Mouse (Mus musculus): ENCODE data around the gene 4933415F23Rik. TPM values are rescaled to one million over a fixed set of nuclear protein-coding genes. Genes with fewer than 3 reads are reported as not detected.
"Not testable (repeated sequence)": the region's sequence is repeated elsewhere in the genome, so short reads cannot be mapped to it uniquely, and the experiment has no call there.

The 4933415F23Rik gene
- 0.06 TPM in 1 of 2 replicates, not detected in the other for polyA plus RNA-seq (2012; rRNA removed)

DNA sequence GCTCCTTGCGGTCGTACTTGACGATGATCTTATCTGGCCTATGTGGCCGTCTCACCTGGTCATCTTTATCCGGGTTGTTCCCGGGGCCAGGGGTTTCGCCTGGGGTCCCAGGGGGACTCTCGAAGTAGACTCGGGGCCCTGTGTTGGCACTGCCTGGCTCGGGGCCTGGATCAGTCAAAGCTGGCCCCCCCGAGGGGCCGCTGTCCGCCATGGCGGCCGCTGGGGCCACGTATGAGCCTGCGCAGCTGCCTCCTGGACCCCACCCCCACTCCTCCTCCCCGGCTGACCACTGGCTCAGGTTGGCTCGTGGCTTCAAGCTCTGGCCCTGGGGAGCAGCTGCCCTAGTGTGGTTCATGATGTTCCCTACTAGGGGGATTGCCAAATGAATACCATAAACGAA is at the start of gene 4933415F23Rik:
Gene 4933415F23Rik (minus strand): TSS at position 233 of the 400 bp plus-strand sequence.
- TF ChIP-seq CTCF (IDR thresholded peaks at IDR 0.05; ENCODE audit: insufficient read depth, low read length) (no peak), POLR2A (IDR thresholded peaks at IDR 0.05; ENCODE audit: borderline replicate concordance, extremely low read depth, low read depth, low read length) (no peak)
- H3K4me3 ChIP-seq (replicated peaks; ENCODE audit: extremely low read depth, low read depth, low read length): no peak within 1 kb of the TSS
- H3K4me1 ChIP-seq (ENCODE audit: control insufficient read depth, insufficient read depth, low read length): no peaks in the 10 kb centered on the region; the same call in 1 of the 2 replicates
- WGBS: 94% methylated on average over 20 of the region's 20 CpGs
- no peak for DNase-seq

DNA sequence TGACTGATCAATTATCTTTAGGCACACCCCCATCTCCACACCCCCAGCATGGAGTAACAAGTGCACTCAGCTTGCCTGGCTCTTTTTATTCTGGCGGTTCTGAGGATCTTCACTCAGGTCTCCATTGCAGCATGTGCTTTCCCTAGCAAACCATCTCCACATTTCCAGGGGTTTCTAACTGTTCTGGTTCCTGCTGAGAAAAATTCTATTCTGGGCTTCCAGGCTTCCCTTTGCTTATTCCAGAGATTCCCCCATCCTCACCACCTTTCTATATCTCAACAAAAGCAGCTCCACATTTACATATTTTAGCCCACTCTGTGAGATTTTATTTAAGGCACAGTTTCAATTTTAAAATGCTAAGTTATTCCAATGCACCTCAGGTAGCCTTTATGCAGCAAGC is 49.7 kb upstream of the 4933415F23Rik start:
- Histone ChIP-seq H3K4me1 (ENCODE audit: control insufficient read depth, insufficient read depth, low read length) (no peaks in the 10 kb centered on the region), H3K4me3 (replicated peaks; ENCODE audit: extremely low read depth, low read depth, low read length) (no peak overlapping the region)
- no peak for DNase-seq
- WGBS: 86% methylated on average over 1 of the region's 1 CpGs
- TF ChIP-seq POLR2A (IDR thresholded peaks at IDR 0.05; ENCODE audit: borderline replicate concordance, extremely low read depth, low read depth, low read length): no peak
- TF ChIP-seq CTCF (IDR thresholded peaks at IDR 0.05; ENCODE audit: insufficient read depth, low read length): no peak

DNA sequence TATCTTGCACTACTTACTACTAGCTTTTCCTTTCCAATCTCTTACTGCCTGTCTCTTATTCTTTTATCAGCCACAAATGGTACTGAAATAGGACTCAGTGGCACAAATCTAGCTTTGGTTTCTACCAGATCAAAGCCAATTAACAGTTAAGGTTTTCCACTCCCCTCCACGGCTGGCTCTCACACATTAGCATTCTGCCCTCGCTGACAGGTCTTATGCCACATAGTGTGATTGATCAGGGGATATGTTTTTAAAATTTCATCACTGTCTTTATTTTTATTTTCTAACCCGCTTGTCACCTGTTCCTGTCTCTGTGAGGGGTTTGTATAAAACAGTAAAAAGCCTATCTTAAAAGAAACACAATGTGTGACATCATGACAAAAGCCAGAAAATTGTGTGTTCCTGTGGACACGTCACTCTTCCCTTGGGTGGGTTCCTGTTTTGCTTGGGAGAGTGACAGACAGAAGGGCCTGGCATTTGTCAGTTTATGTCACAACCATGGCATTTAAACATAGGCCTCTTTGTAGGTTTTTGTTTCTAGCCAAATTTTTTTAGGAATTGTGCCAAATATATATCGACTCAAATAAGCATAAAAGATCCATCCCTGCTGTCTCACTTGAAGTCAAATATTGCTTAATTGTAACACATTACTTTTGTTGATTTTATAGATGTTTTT is 44.3 kb upstream of the 4933415F23Rik start:
- no peak for DNase-seq
- no peak for TF ChIP-seq POLR2A (IDR thresholded peaks at IDR 0.05; ENCODE audit: borderline replicate concordance, extremely low read depth, low read depth, low read length)
- no peak for TF ChIP-seq CTCF (IDR thresholded peaks at IDR 0.05; ENCODE audit: insufficient read depth, low read length)
- no peak overlapping the region for H3K4me3 ChIP-seq (replicated peaks; ENCODE audit: extremely low read depth, low read depth, low read length)
- WGBS: 38% methylated on average over 5 of the region's 5 CpGs
- H3K4me1 ChIP-seq (ENCODE audit: control insufficient read depth, insufficient read depth, low read length): peaks cover 4% of the 10 kb centered on the region

DNA sequence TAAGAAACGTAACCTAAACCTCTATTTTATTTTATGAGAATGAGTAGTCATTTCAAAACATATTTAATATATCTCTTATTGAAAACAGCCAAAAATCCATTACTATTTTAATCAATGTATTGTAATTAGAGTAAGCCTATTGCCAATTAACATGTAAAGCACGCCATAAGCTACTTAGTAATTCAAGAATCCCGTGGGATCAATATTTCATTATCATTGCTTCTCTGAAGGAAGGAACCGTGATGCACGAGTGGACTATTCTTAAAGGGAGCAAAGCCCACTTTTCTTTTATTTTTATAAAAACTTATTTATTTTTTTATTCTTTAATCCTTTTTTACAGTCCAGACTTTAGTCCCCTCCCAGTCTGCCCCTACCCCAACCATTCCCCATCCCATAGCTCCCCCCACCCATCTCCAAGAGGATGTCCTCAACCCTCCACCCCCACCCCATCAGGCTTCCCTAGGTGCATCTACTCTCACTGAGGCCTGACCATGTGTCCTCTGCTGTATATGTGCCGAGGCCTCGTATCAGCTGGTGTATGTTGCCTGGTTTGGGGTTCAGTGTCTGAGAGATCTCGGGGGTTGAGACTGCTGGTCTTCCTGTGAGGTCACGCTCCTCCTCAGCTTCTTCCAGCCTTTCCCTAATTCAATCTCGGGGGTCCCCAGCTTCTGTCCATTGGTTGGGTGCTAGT is 39.2 kb upstream of the 4933415F23Rik start:
- DNase-seq: no peak
- TF ChIP-seq POLR2A (IDR thresholded peaks at IDR 0.05; ENCODE audit: borderline replicate concordance, extremely low read depth, low read depth, low read length) (no peak), CTCF (IDR thresholded peaks at IDR 0.05; ENCODE audit: insufficient read depth, low read length) (no peak)
- WGBS: 87% methylated on average over 10 of the region's 10 CpGs
- Histone ChIP-seq H3K4me3 (replicated peaks; ENCODE audit: extremely low read depth, low read depth, low read length) (no peak overlapping the region), H3K4me1 (ENCODE audit: control insufficient read depth, insufficient read depth, low read length) (peaks cover 2% of the 10 kb centered on the region)

DNA sequence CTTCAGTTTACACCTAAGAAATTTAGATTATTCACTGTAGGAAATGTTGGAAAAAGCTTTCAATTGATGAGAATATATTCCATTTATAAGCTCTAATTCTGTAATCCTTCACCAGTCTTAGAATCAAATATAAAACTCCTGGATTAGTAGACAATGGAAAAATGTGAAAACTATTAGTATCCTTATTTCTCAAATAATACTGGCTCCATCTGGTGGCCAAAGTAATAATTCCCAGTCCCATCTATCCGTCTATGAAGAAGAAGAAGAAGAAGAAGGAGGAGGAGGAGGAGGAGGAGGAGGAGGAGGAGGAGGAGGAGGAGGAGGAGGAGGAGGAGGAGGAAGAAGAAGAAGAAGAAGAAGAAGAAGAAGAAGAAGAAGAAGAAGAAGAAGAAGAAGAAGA is 38.5 kb upstream of the 4933415F23Rik start:
- not testable (repeated sequence) for DNase-seq; H3K4me1 ChIP-seq (ENCODE audit: control insufficient read depth, insufficient read depth, low read length); H3K4me3 ChIP-seq (replicated peaks; ENCODE audit: extremely low read depth, low read depth, low read length)
- WGBS: 0% methylated on average over 1 of the region's 1 CpGs
- 0 out of 2 replicates have a peak, but pooled peaks have one; percentile 4 for TF ChIP-seq CTCF (IDR thresholded peaks at IDR 0.05; ENCODE audit: insufficient read depth, low read length)

DNA sequence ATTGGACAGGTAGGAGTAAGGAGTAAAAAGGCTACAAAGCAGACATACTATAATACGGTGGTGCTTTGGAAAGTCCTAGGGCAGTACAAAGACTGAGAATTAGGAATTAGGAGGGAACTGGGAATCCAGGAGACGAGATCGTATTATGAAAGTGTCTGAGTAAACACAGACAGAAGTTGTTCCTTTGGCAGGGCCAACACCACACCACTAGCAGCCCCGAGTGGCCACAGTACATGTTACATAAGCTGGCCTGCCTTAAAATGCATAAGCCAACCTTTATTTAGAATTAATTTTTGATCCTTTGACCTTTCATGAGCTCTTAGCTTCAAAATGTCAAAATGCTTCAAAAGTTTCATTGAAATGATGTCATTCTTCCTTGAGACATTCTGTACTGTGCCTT is 18.8 kb upstream of the 4933415F23Rik start:
- WGBS: 40% methylated on average over 4 of the region's 4 CpGs
- no peak overlapping the region for H3K4me3 ChIP-seq (replicated peaks; ENCODE audit: extremely low read depth, low read depth, low read length)
- TF ChIP-seq CTCF (IDR thresholded peaks at IDR 0.05; ENCODE audit: insufficient read depth, low read length) (0 out of 2 replicates have a peak, but pooled peaks have one; percentile 12), POLR2A (IDR thresholded peaks at IDR 0.05; ENCODE audit: borderline replicate concordance, extremely low read depth, low read depth, low read length) (no peak)
- no peak for DNase-seq
- peaks cover 9% of the 10 kb centered on the region for H3K4me1 ChIP-seq (ENCODE audit: control insufficient read depth, insufficient read depth, low read length)

DNA sequence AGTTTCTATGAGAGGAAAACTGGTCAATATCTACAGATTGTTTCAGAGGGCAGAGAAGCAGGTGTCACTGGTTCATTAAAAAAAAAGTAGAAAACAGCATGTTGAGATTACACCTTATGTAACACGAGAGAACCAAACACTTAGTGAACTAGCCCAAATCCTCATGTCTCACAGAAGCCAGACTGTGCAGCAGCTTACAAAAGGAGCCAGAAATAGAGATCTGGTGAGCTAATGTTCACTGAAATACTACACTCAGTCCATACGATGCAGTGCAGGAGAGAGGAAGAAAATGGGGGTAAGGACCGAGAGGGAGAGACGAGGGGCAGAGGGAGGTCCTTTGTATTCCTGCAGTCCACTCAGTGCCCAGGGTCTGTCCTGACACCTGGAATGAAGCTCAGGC is 17.4 kb upstream of the 4933415F23Rik start:
- WGBS: 65% methylated on average over 4 of the region's 4 CpGs
- no peak for DNase-seq
- H3K4me3 ChIP-seq (replicated peaks; ENCODE audit: extremely low read depth, low read depth, low read length): no peak overlapping the region
- no peak for TF ChIP-seq POLR2A (IDR thresholded peaks at IDR 0.05; ENCODE audit: borderline replicate concordance, extremely low read depth, low read depth, low read length)
- TF ChIP-seq CTCF (IDR thresholded peaks at IDR 0.05; ENCODE audit: insufficient read depth, low read length): no peak
- H3K4me1 ChIP-seq (ENCODE audit: control insufficient read depth, insufficient read depth, low read length): peaks cover 9% of the 10 kb centered on the region

DNA sequence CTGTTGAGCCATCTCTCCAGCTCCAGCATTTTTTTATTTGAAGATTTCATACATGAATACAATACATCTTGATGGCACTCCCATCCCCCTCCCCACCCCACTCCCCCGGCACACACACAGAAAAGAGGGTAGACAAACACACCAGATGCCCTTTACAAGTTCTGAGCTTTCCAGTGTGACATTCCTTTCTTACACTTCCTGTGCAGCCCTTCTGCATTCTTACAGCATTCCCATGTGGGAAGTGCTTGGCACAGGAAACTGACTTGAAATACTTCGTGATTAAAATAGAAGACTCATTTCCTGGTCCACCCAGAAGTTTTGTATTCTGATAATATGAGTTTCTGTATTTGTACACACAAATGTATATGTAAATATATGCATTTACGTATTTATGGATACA is 15.4 kb upstream of the 4933415F23Rik start:
- TF ChIP-seq POLR2A (IDR thresholded peaks at IDR 0.05; ENCODE audit: borderline replicate concordance, extremely low read depth, low read depth, low read length): no peak
- TF ChIP-seq CTCF (IDR thresholded peaks at IDR 0.05; ENCODE audit: insufficient read depth, low read length): no peak
- Histone ChIP-seq H3K4me1 (ENCODE audit: control insufficient read depth, insufficient read depth, low read length) (peaks cover 9% of the 10 kb centered on the region), H3K4me3 (replicated peaks; ENCODE audit: extremely low read depth, low read depth, low read length) (no peak overlapping the region)
- no peak for DNase-seq
- 15% methylated on average over 3 of the region's 3 CpGs for WGBS

DNA sequence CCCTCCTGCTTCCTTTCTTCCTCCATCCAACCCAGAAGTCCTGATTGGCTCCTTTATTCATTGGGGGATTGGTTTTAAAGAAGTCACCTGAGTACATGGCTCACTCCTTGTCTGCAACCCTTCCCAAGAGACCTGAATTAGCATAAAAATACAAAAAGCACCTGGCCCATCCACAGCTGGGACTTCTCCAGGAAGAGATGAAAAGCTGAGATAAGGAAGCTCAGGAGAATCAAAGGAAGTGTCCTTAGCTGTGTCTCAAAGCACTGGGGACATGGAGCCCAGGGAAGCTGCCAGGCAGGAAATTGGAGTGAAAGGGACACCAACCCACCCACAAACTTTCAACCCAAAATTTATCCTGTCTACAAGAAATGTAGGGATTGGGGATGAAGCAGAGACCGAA is 7.1 kb upstream of the 4933415F23Rik start:
- H3K4me1 ChIP-seq (ENCODE audit: control insufficient read depth, insufficient read depth, low read length): no peaks in the 10 kb centered on the region
- no peak overlapping the region for H3K4me3 ChIP-seq (replicated peaks; ENCODE audit: extremely low read depth, low read depth, low read length)
- TF ChIP-seq POLR2A (IDR thresholded peaks at IDR 0.05; ENCODE audit: borderline replicate concordance, extremely low read depth, low read depth, low read length) (no peak), CTCF (IDR thresholded peaks at IDR 0.05; ENCODE audit: insufficient read depth, low read length) (no peak)
- WGBS: 50% methylated on average over 1 of the region's 1 CpGs
- DNase-seq: no peak

DNA sequence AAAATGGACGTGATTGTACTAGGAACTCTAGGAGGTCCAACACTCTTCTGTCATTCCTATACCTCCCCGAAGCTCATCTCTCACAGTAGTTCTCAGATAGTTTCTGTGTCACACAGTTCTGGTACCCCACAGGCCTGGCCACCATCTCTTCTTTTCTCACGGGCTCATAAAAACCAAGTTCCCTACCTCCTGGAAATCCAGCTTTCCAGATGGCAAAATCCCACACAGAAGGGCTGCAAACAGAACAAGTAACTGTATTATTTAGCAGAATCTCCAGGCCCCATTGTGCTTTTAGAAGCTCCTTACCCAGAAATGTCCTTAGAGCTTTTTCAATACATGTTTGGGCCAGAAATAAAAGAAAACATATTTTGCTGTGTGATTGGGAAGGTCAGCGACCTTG is 828 bp upstream of the 4933415F23Rik start:
- DNase-seq: no peak
- Histone ChIP-seq H3K4me3 (replicated peaks; ENCODE audit: extremely low read depth, low read depth, low read length) (no peak overlapping the region), H3K4me1 (ENCODE audit: control insufficient read depth, insufficient read depth, low read length) (no peaks in the 10 kb centered on the region; the same call in 1 of the 2 replicates)
- no peak for TF ChIP-seq CTCF (IDR thresholded peaks at IDR 0.05; ENCODE audit: insufficient read depth, low read length)
- no peak for TF ChIP-seq POLR2A (IDR thresholded peaks at IDR 0.05; ENCODE audit: borderline replicate concordance, extremely low read depth, low read depth, low read length)
- 89% methylated on average over 4 of the region's 4 CpGs for WGBS
